Mouse (Mus musculus): ENCODE data around the gene Pla2g4e.

The Pla2g4e gene
- long read RNA-seq, experiment 1 = 0 reads
- long read RNA-seq, experiment 2 = 0 reads

DNA sequence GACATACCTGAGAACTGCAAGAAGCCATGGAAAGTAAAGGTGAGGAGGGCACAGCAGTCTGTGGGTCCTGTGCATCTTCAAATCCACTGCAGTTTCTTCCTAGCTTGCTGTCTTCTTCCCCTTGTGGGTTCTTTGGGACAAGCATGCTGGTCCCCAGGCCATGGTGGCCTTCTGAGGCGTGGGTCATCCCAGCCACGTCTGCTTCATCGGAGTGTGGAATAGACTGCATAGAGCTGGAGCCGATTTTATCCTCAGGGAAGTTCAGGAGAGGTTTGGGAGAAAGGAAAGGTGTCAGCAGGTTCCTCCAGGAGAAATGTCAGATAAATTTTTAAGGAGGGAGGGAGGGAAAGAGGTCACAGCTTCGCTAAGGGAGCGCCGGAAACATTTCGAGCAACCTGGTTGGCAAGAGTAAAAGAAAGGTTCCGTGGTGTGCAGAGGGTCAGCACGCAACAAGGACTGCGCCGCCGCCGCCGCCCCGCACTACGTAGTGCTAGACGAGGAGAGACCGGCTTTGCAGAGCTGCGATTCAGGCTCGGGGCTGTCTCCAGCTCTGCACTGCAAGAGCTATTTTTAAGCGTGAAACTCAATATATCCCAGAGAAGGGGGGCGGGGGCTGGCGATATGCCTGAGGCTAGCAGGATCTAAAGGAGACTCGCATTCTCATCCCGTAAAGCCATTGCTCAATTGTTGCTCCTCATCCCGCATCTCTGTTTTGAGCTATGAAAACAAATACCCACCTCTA, at the start of gene Pla2g4e:
Pla2g4e (minus strand) TSS at position 657 of the 742 bp plus-strand sequence.
- intact Hi-C loops (cut with DNase I) = no loop called here

GRCm38 (mm10) chr2:120291471-120292078, 46.4 kb upstream of the Pla2g4e start:
- intact Hi-C loops (cut with DNase I) = no loop called here

GRCm38 (mm10) chr2:120288995-120289394, 43.9 kb upstream of the Pla2g4e start, which contains the start of gene Pla2g4d:
TSS of gene Pla2g4d (minus strand) at chr2:120289197.
- intact Hi-C loops (cut with DNase I) = no loop called here

DNA sequence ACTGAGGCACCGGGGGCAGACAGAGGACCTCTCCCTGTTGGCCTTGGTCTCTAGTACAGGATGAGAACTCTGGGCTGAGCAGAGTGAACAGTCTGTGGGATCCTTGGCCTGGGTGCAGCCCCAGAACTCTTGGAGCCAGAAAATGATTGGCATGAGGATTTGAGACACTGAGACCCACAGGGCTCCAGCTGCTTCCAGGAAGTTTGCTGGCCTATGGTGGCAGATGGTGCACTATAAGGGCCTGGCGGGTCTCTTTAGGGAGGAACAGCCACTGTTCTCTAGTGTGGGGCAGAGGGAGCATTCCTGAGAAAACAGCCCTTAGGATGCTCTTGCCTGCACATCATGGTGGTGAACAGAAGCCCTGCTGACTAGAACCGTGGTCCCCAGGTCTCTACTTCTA, 43.3 kb upstream of the Pla2g4e start:
- intact Hi-C loops (cut with DNase I) = no loop called here

GRCm38 (mm10) chr2:120285639-120286038, 40.5 kb upstream of the Pla2g4e start:
- intact Hi-C loops (cut with DNase I) = no loop called here

- intact Hi-C loops (cut with DNase I) = loop anchor here (5.0 kb wide), 1 partner anchor 112 kb away; no protein-coding TSS in a partner anchor
Measured at GRCm38 (mm10) chr2:120284705-120285104, 39.6 kb upstream of the Pla2g4e start.

DNA sequence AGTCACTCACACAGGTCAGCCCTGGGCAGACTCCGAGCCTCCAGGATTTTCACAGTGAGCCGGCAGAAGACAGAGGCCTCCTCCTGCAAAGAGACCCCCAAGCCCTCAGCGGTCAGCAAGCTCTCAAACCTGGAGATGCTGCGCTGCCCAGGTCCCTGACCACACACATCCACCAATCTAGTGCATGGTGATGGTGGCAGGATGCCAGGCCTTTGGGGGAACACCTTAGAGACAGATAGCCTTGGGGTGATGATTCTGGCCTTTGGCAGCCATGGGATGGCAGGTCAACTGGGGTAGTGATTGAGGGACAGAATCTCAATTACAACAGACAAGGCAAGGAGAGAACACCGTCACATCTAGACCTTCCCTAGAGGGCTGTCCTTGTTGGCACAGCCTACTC, 39.0 kb upstream of the Pla2g4e start:
- intact Hi-C loops (cut with DNase I) = loop anchor here (5.0 kb wide), 1 partner anchor 112 kb away; no protein-coding TSS in a partner anchor

DNA sequence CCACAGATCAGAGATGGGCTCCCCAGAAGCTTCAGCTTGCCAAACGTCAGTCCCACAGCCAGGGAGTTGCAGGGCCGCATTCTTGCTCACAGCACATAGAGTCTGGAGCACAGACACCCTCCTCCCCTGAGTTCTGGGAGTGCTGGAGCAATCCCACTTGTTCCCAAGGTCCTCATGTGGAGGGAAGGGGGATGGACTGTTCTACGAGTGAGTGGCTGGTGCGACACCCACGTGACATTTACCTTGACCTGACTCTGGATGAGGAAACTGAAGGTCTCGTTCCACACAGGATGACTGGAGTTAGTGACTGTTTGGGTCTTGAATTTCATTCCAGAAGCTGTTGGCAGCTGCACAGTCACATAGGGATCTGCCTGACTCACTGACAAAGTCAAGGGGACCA, 38.4 kb upstream of the Pla2g4e start:
- intact Hi-C loops (cut with DNase I) = loop anchor here (5.0 kb wide), 1 partner anchor 111 kb away; no protein-coding TSS in a partner anchor

DNA sequence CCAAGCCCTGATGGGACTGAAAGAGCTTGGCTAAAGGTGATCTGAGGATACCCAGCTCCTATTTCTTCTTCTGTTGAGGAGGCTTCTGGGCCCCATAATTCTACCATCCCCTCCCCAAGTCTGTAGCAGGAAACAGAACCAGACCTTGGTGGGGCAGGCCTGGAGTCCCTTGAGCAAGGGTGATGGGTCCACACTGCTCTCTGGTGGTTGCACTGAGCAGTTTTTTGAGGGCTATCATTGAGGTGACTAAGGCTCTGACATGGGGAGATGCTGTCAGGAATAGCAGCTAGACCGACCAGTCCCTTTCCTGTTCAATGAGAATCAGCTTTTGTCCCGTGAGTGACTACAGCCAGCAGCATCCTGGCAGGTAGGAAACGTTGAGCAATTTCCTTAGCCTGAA, 36.1 kb upstream of the Pla2g4e start:
- intact Hi-C loops (cut with DNase I) = loop anchor here (5.0 kb wide), 1 partner anchor 109 kb away; no protein-coding TSS in a partner anchor

DNA sequence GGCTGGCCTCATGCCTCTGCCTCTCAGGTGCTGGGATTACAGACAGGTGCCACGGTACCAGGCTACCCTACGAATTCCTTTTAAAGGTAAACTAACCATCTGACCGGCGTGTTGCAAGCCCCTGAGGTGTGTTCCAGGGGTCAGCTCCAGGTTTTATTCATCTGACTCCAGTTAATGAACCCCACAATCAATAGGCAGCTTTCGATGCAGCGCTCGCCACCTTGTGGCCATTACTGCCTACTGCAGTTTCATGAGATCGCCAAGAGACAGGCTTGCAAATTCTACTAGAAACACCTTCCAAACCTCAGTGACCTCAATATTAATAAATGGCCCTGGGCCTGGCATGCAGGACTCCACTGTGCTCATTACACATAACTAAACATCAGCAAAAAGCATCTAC, 34.8 kb upstream of the Pla2g4e start:
- intact Hi-C loops (cut with DNase I) = loop anchor here (5.0 kb wide), 1 partner anchor 108 kb away; no protein-coding TSS in a partner anchor

DNA sequence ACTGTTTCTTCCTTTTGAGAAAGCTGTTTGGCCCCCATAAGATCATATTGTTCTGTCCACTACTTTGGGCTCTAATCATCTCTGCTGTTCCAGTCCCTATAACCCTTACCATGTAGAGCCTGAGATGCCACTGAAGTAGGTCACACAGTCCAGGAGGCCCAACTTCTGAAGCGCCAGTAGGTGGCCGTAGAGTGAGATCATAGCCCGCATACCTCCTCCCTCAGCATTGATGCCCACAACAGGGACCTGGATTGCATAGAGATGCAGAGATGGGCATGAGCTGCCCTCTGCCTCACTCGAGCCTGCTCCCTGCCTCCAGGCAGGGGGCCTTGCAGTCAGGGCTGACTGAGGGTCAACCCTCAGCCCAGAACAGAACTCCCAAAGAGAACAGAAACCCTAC, 31.8 kb upstream of the Pla2g4e start:
- intact Hi-C loops (cut with DNase I) = no loop called here

- intact Hi-C loops (cut with DNase I) = loop anchor here (10.0 kb wide), 1 partner anchor 184 kb away; no protein-coding TSS in a partner anchor
Measured at GRCm38 (mm10) chr2:120268635-120269034, 23.5 kb upstream of the Pla2g4e start.

GRCm38 (mm10) chr2:120265523-120265922, 20.4 kb upstream of the Pla2g4e start:
- intact Hi-C loops (cut with DNase I) = loop anchor here (10.0 kb wide), 1 partner anchor 181 kb away; no protein-coding TSS in a partner anchor

DNA sequence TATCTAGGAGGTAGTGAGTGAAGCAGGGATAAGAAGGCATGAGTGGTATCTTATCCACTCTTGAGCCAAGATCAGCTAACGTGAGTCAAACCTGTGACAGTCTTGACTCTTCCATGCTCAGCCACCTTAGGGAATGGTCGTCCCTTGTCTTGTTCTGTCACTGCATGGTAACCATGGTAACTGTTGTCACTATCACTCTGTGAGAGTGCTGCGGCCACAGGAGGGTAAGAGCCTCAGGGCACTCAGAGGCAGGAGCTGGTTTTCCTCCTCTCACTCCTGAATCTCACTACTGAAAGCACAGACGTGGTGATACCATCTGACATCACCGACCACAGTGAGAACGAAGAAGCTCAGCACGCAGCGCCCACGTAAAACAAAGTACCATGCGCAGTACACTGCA, 19.7 kb upstream of the Pla2g4e start:
- intact Hi-C loops (cut with DNase I) = loop anchor here (5.0 to 10.0 kb wide), 2 partner anchors 88 to 180 kb away; no protein-coding TSS in a partner anchor

GRCm38 (mm10) chr2:120262876-120263275, 17.7 kb upstream of the Pla2g4e start:
- intact Hi-C loops (cut with DNase I) = loop anchor here (5.0 to 10.0 kb wide), 2 partner anchors 86 to 178 kb away; no protein-coding TSS in a partner anchor

DNA sequence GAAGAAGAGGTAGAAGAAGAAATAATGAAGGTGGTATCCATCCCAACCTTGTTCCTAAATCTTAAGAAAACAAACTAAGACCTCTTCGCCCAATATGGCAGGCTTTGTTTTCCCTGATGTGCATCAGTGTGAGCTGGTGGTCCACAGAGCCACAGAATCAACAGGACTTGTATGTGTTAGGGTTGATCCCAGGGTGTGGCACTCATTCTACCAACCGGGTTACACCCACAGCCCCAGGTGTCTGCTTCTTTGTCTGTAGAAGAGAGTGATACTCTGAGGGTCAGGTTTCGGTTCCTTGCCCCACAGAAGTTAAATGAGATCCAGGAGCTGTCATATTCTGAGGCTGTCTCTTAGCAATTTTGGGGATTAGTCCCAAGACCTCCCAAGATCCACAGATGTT, 16.2 kb upstream of the Pla2g4e start:
- intact Hi-C loops (cut with DNase I) = loop anchor here (5.0 to 10.0 kb wide), 2 partner anchors 84 to 177 kb away; no protein-coding TSS in a partner anchor

- intact Hi-C loops (cut with DNase I) = no loop called here
Measured at GRCm38 (mm10) chr2:120256259-120256658, 11.1 kb upstream of the Pla2g4e start.

GRCm38 (mm10) chr2:120252644-120253043, 7.5 kb upstream of the Pla2g4e start:
- intact Hi-C loops (cut with DNase I) = no loop called here

DNA sequence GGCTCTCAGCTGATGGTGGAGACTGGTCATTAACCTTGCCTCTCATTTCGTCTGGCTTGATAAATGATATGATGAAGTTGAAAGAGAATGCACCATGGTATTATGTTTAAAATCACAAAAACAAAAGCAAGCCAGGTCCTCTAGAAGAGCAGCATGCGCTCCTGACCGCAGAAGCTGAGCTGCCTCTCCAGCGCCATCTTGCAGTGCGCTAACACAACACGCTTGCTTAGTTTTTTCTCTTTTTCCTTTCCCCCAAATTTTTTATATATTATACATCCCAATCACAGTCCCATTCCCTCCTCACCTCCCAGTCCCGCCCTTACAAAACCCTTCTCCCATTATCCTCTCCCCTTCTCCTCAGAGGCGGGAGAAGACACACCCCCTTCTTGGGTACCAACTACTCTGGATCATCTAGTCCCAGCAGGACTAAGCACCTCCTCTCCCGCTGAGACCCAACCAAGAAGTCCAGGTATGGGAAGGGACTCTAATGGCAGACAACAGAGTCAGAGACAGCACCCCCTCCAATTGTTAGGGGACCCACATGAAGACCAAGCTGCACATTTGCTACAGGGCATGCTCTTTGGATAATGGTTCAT, 384 bp upstream of the Pla2g4e start:
- intact Hi-C loops (cut with DNase I) = no loop called here

- intact Hi-C loops (cut with DNase I) = no loop called here
Measured at GRCm38 (mm10) chr2:120243995-120244394, 1.1 kb downstream of the Pla2g4e start.

- intact Hi-C loops (cut with DNase I) = no loop called here
Measured at GRCm38 (mm10) chr2:120242791-120243467, 2.2 kb downstream of the Pla2g4e start.
